Mouse (Mus musculus) frontal cortex, adult 2 months (tissue): ENCODE data around the gene Ppm1j. TPM values are rescaled to one million over a fixed set of nuclear protein-coding genes. Genes with fewer than 3 reads are reported as not detected.
"Not testable (repeated sequence)": the region's sequence is repeated elsewhere in the genome, so short reads cannot be mapped to it uniquely, and the experiment has no call there.

Experiments
- DNase-seq, 2 experiments: peaks; one replicate each; pipeline ENCODE4 v3.0.0; 2022; ENCODE audit warnings: low spot score in 1 of 2; ENCODE audit errors: extremely low spot score in 1 of 2
- polyA plus RNA-seq: library from polyadenylated mRNA; depleted of rRNA; stranded (reverse); fragments of >200 nt; gene quantifications from 2 replicates; pipeline ENCODE4 v1.2.3, GENCODE M21; 2012; rRNA removed

Gene Ppm1j
- polyA plus RNA-seq, 1 experiment, result 15.8 TPM

DNA sequence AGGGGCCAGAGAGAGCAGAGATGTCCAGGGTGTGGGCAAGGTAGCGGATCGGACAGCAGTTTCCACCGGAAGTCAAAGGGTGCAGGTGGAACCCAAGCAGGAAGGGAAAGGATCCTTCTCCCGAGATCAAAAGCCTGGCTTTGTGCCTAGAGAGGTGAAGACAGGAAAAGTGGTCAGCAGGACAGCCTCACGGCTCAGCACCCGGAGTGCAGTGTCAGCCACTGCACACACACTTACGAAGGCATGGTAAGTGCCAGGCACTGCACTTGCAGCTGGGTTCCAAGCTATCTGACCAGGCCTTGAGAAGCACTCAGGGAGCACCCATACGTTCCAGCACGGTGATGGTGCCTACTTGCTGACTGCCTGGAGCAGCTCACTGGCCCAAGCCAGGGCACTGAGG is 24.7 kb downstream of the Ppm1j start:
- no peak for DNase-seq

DNA sequence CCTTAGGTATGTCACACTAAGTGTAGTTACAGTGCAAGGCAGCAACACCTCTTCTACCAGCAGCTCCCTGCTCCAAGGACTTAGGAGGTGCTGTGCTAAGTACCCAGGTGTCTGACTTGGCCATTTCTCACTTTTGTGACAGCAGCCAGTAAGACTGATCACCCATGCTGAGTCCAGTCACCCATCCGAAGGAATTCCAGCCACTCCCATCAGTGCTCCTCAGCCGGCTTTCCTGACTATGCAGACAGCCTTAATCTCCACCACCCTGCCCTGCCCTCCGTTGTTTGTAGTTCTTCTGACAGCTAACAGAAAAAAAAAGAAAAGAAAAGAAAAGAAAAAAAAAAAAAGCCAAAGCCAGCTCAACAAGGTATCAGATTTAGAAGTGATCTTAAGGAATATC is 30.9 kb downstream of the Ppm1j start:
- no peak for DNase-seq

DNA sequence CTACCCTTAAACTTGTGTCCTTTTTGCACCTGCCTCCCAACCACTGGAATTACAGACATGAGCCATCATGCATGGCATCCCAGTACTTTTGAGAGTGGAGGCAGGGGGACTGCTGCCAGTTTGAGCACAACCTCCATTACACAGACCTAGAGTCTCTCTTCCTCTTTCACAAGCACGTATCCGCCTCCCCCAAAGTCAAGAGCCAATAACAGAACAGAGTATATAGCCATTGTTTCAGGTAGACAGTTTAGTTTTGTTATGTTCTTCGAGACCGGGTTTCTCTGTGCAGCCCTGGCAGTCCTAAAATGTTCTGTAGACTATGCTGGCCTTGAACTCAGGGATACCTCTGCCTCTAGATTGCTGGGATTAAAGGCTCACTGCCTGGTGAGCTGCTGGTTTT is 31.4 kb downstream of the Ppm1j start:
- no peak for DNase-seq

DNA sequence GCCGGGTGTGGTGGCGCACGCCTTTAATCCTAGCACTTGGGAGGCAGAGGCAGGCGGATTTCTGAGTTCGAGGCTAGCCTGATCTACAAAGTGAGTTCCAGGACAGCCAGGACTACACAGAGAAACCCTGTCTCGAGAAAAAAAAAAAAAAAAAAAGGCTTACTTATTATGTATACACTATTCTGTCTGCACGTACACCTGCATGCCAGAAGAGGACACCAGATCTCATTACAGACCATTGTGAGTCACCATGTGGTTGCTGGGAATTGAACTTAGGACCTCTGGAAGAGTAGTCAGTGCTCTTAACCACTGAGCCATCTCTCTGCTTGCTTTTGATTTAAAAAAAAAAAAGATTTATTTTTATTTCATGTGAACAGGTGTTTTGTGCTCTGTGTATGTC is 32.4 kb downstream of the Ppm1j start:
- not testable (repeated sequence) for DNase-seq

DNA sequence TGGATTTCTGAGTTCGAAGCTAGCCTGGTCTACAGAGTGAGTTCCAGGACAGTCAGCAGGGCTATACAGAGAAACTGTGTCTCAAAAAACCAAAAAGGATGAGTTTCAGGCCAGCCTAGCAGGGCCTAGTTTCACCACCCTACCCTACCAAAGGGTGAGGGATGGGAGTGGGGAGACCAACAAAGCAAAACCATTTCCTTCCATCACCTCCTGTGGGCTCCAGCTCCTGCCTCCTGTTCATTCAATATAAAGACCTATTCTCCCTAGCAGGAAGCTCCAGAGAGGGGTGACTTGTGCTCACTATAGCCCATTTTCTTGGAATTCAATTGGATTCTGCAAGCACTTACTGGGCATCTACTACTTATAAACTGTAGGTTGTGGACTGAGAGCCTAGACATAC is 33.9 kb downstream of the Ppm1j start:
- DNase-seq, result no peak

DNA sequence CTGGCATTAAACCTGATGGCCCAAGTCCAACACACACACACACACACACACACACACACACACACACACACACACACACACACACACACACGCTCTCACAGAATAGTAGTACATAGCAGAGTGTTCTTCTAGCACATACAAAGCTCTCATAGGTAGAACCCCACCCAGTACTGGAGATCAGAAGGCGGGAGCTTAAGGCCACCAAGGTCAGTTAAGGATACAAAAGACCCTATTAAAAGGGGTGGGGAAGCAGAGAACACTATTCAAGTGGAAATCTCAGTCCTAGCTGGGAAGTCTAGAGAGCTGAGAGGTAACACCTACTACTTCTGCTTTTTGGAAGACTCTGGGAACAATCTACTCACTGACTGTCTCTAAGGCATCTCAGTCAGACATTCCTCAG is 34.5 kb downstream of the Ppm1j start:
- no peak for DNase-seq

DNA sequence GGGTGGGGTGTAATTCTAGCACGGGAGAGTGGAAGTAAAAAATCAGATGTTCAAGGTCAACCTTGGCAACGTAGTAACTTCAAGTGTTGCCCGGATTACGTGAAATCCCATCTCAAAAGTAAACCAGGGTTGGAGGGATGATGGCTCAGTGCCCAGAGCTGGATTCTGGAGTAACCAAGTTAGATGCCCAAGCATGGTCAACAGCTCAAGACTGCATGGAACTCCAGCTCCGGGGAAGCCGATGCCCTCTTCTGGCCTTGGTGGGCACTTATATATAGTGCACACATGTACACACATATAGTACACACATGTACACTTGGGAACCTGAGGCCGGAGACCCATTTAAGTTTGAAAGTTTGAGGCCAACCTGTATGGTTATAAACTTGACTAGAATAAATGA is 35.3 kb downstream of the Ppm1j start:
- DNase-seq, result no peak

DNA sequence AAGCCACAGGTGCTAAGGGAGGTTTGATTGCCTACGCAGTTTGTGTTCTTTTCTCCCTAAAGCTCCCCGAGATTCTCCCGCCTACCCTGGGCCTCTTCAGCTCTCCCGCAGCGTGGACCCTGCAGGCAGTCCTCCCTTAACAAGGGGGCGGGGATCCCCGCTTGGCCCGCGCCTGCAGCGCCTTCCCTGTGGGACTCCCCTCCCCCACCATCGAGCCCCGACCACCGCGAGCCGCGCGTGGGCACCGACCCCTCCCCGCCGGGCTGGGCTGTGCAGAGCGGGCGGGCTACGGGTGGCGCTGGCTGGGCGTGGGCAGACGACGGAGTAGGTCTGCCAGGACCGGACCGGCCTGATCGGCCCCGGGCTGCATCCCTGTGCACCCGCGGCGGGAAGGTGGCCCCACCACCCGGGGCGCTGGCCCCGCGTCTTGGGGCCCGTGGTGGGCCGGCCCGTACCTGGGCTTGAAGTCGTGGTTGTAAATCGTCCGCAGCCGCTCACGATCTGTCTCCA is 36.7 kb downstream of the Ppm1j start:
- peak in 1 of 2 experiments; percentile 39 for DNase-seq

DNA sequence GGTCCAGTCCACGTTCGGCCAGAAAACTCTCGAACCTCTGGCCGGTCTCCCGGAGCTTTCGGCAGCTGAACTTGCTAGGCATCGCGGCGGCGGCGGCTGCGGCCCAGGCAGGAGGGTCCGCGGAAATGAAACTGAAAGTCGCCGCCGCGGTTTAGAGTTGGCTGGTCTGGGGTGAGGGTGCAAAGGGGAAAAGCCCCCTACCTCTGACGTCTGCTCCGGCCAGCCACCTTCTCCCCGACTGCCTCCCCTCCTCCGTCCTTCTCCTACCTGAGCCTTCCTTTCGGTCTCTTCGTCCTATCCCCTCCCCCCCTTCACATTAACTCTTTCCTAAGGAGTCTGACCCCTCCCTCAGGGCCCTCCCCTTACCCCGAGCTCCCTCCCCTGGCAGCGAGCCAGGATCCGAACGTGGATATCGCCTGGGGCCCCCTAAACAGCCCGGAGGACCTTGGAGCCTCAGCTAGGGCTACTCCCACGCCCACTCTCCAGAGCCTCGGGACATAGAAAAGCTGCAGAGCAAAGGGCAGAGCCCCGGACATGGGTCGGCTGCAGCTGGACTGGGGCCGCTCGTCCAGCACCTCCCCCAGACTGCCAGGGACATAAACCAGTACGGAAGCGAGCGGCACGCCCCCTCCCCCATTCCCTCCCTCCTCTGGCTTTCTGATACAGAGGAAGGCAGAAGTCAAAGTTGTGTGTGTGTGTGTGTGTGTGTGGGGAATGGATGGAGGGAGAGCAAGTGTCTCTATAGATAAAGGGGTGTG is 37.3 kb downstream of the Ppm1j start, which contains the start of gene Mov10:
TSS of gene Mov10 (minus strand) at position 573 of the 758 bp plus-strand sequence.
- peak in 1 of 2 experiments; percentile 29 for DNase-seq

DNA sequence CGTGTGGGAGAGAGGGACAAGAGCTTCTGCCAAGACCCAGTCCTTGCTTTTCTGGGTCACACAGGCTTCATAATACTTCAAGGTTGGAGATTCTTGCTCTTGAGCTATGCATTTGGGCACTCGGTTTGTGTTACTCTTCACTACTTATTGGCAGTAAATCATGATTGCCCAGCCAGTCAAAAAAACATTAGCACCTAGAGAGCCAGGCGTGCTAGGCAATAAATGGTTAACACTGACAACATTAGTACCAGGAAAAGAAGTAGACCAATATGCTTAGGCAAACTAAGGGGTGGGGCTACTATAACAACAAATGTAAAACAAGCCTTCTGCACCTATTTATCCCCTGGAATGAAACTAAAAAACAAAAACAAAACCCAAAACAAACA is 37.9 kb downstream of the Ppm1j start:
- DNase-seq, result no peak

DNA sequence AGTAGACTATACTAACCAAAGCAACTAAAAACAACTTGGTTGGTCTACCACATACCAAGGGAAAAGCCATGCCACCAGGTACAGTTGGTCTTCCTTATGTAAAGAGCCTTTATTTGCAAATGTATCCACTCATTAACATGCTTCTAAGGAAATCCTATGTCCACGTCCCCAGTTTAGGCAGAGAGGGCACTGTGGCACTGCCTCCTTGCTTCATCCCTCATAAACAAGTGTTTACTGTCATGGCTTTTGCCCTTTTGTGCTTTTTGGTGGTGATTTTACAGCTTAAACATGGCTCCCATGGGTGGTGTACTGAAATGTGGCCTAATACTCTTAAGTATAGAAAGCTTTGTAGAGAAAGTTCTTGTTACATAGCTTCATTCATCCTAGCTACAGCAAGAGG is 39.6 kb downstream of the Ppm1j start:
- no peak for DNase-seq

DNA sequence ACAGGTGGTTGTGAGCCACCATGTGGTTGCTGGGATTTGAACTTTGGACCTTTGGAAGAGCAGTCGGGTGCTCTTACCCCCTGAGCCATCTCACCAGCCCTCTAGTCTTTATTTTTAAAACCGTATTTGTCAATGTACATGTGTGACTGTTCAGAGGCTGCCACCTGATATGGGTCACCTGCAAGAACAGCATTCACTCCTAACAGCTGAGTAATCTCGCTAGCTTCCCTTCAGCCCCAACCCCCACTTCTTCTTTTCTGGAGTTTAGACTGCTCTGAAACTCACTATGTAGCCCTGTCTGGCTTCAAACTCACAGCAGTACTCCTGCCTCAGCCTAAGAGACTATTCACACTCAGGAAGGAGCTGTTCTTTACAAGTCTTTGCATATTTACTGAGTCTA is 41.6 kb downstream of the Ppm1j start:
- no peak for DNase-seq

Other genes with a start within 250 kb of the Ppm1j start
- 22.1 and 23.0 TPM in 2 replicates for gene Slc16a1, start 142.4 kb upstream of the Ppm1j start, polyA plus RNA-seq
- gene Fam19a3, start 784 bp downstream of the Ppm1j start, polyA plus RNA-seq, result 2.6 and 3.5 TPM in 2 replicates
- 30.8 and 42.7 TPM in 2 replicates for gene Rhoc, start 7.3 kb downstream of the Ppm1j start, polyA plus RNA-seq
- 15.0 TPM in 2 replicates for gene Mov10, start 37.5 kb downstream of the Ppm1j start, polyA plus RNA-seq
- gene St7l, start 82.9 kb downstream of the Ppm1j start, polyA plus RNA-seq, result 12.3 and 15.2 TPM in 2 replicates
- gene Capza1, start 83.4 kb downstream of the Ppm1j start, polyA plus RNA-seq, result 33.5 and 35.0 TPM in 2 replicates
- gene Wnt2b, start 180.9 kb downstream of the Ppm1j start, polyA plus RNA-seq, result 0.40 and 0.58 TPM in 2 replicates